Mouse (Mus musculus) ovary, postnatal 10 days (tissue): ENCODE measurements around the gene Gm5617.
"Not testable (repeated sequence)": the region's sequence is repeated elsewhere in the genome, so short reads cannot be mapped to it uniquely, and the experiment has no call there.

Experiments used
- DNase-seq: peaks from one replicate; pipeline ENCODE4 v3.0.0; 2022; ENCODE audit warnings: low spot score

Gene Gm5617

GRCm38 (mm10) chr9:48501192-48501591, 6.0 kb downstream of the Gm5617 start:
- no peak for DNase-seq

- DNase-seq, result no peak
Measured at GRCm38 (mm10) chr9:48503001-48503400, 7.8 kb downstream of the Gm5617 start.

DNA sequence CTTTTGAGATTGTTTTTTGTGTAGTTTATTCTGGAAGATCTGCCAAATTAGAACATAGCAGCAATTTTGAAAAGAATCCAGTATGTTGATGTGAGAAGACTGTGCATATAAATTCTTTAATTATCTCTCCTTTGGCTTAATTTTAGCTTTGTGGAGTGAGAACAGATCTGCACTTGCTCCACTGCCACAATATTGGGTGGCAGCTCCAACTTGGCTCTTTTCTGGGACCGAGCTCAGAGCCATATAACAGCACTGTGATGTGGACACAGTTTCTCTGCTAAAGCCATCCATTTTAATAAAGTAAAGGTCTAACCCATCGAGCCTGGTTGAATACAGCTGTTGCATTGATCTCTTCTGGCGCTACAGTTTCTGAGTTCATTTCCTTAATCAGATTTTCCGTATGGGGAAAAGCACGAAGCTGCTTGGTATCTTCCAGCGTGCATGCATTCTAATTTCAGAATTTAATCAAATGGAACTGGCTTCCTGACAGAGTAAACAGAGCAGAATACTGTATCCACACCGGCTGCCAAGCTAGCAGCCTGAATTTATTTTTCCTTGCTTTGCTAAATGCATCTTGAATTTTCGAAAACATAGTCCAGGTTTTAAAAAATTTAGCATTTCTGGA, 9.6 kb downstream of the Gm5617 start:
- DNase-seq, result no peak

GRCm38 (mm10) chr9:48510134-48510533, 14.9 kb downstream of the Gm5617 start:
- DNase-seq, result no peak

DNA sequence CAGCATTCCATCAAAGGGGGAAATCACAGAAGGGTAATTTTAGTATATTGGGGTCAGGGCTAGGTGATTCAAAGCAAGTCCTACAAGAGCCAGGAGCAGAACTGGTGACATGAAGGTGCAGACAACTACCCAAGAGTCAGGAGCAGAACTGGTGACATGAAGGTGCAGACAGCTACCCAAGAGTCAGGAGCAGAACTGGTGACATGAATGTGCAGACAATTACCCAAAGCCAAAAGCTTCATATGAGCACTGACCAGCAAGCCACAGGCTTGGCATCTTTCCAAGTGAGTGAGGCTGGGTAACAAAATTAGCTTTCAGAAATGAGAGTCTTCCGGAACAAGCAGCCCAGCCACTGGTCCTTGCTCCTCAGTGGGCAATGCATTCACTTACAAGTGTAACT, 20.1 kb downstream of the Gm5617 start:
- no peak for DNase-seq

DNA sequence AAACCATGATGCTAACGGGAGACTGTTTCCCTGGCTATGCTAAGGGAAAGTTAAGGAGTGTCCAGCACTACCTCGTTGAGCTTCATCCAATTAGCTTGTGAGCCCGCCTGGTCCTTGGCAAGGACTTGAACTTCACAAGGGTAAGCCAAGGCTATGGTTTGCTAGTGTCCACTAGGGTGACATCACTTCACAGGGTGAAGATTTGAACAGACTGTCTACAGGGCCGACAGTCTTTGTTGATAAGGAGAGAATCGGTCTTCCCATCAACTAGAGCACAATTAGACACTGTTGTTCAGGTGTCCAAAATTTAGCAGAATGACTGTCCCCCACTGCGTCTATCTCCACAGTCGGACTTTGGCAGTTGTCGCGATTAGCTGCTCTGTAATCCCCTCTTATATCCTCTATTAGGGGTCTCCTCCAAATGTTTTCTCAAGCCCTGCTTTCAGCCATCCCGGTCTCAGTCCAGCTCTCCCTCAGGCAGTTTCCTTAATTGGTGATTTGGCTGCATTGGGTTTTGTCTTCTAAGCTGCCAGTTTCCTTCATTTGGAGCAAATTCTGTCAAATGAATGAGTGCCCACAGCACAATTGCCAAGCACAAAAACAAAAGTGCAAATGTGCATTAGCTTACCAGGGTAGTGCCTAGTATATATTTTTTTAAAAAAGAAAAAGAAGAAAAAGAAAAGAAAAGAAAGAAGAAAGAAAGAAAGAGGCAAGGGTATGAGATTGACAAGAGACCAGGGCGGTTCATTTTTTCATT, 21.6 kb downstream of the Gm5617 start:
- DNase-seq, result no peak

- DNase-seq, result no peak
Measured at GRCm38 (mm10) chr9:48517372-48518130, 22.3 kb downstream of the Gm5617 start.

GRCm38 (mm10) chr9:48520405-48520804, 25.2 kb downstream of the Gm5617 start:
- DNase-seq, result not testable (repeated sequence)

DNA sequence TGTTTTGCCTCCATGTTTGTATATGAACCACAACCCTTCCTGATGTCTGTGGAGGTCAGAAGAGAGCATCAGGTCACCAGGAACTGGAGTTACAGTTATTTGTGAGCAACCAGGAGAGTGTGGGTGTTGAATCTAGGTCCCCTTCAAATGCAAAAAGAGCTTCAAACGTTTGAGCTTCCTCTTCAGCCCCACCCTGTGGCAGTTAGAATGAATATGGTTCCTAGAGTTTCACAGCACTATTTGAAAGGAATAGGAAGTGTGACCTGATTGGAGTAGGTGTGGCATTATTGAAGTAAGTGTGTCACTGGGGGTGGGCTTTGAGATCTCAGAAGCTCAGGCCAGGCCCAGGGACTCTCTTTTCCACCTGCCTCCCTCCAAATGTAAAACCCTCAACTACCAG, 30.3 kb downstream of the Gm5617 start:
- no peak for DNase-seq

GRCm38 (mm10) chr9:48526520-48526919, 31.3 kb downstream of the Gm5617 start:
- no peak for DNase-seq

GRCm38 (mm10) chr9:48531294-48531693, 36.1 kb downstream of the Gm5617 start:
- DNase-seq, result no peak

- DNase-seq, result no peak
Measured at GRCm38 (mm10) chr9:48532203-48532602, 37.0 kb downstream of the Gm5617 start.

- DNase-seq, result no peak
Measured at GRCm38 (mm10) chr9:48532730-48533129, 37.5 kb downstream of the Gm5617 start.

DNA sequence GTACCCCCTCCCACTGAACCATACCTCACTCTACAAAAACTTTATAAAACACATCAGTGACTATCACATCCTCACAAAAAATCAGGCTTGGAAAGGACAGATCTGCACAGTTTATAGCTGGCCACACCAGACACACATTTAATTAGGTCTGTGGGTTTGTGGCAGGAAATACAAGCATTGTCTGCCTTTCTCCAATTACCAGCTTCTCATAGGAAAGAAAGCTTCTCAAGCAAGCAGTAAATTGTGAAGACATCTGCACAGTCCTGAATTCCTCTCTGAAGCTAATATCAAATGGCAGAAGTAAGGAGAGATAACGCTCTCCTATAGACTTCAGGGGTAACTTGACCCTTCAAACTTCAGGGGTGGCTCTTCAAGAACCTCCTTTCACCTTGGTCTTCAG, 41.2 kb downstream of the Gm5617 start:
- DNase-seq, result no peak

DNA sequence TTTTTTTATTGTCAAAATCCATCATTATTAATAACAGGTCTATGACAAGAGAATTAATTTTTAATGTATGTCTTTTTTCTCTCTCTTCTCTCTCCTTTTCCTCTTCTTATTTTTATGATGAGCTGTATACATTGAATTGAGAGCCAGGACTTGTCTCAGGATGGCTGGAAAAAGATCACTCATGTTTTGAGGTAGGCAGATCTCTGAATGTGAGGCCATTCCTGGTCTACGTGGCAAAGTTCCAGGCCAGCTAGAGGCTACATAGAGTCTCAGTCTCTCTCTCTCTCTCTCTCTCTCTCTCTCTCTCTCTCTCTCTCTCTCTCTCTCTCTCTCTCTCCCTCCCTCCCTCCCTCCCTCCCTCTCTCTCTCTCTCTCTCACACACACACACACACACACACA, 42.4 kb downstream of the Gm5617 start:
- not testable (repeated sequence) for DNase-seq

DNA sequence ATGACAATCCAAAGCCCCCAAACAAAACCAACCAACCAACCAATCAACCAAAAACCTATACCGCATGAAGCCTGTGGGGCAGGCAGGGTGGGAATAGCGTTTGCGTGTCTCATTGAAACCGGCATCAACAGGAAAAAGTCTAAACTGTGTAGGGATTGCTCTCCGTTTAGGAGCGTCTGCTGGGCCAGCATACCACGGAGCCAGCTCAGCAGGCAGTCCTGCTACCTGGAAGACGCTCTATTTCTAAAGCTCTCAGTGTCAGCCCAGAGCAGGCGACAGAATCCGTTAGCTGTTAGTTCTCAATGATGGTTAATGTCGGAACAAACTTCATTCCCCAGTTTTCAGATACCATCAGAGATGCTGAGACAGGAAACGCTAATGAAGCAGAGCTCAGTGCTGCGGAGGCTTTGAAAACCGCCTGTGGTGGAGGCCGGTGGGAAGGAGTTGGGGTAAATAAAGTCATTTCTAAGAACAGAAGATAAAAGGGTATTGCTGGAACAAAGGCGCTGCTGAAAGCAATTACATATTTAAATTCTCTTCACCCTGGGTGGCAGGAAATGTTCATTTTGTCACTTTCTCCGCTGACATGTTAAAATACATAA, 42.9 kb downstream of the Gm5617 start:
- DNase-seq, result no peak

DNA sequence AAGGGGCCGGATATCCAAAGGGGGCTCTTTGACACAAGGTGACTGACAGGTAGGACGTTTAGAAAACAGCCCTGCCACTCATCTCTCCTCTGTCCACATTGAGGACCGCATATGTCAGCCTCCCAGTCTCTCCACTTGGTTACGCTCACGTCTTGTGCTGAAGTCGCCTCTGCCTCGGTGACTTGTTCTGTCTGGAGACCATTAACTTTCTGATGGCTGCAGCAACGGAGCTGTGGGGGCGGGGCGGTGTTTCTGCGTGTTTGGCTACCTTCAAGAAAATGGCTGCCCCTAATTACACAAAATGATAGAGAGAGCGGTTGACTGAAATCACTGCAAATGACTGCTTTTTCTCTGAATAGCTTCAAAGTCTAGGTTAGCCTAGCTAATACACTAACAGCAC, 43.4 kb downstream of the Gm5617 start:
- DNase-seq, result no peak
